Mouse (Mus musculus) myocyte (in vitro differentiated cells): ENCODE measurements around the gene Kcnk13.

Source experiments
- E2F4 ChIP-seq: IDR thresholded peaks from one replicate; pipeline ENCODE4 v1.6.1; 2011; ENCODE audit warnings: mild to moderate bottlenecking, control low read depth, moderate library complexity; ENCODE audit not compliant: insufficient read depth
- MAX ChIP-seq: IDR thresholded peaks from one replicate; pipeline ENCODE4 v1.6.1; 2011; ENCODE audit warnings: low read depth, mild to moderate bottlenecking, control low read depth
- MYOD1 ChIP-seq, 3 experiments: IDR thresholded peaks; one replicate each; pipeline ENCODE4 v1.6.1; 2011; ENCODE audit warnings: control low read depth in 2 of 3, low read depth in 2 of 3, mild to moderate bottlenecking in 2 of 3, moderate library complexity in 1 of 3; ENCODE audit not compliant: insufficient read length in 2 of 3, control insufficient read depth in 1 of 3
- MYOG ChIP-seq, 3 experiments: IDR thresholded peaks; one replicate each; pipeline ENCODE4 v1.6.1; 2011; ENCODE audit warnings: control low read depth in 2 of 3, low read depth in 2 of 3, mild to moderate bottlenecking in 2 of 3; ENCODE audit not compliant: insufficient read length in 2 of 3, control insufficient read depth in 1 of 3, insufficient read depth in 1 of 3
- POLR2A ChIP-seq: IDR thresholded peaks from one replicate; pipeline ENCODE4 v1.6.1; 2011; ENCODE audit warnings: low read depth, mild to moderate bottlenecking, control low read depth, moderate library complexity; ENCODE audit not compliant: insufficient read length
- POLR2AphosphoS2 ChIP-seq: IDR thresholded peaks from one replicate; pipeline ENCODE4 v1.6.1; 2011; ENCODE audit warnings: low read depth, control low read depth; ENCODE audit not compliant: insufficient read length
- REST ChIP-seq: IDR thresholded peaks from one replicate; pipeline ENCODE4 v1.6.1; 2011; ENCODE audit warnings: mild to moderate bottlenecking, control low read depth, moderate library complexity; ENCODE audit not compliant: insufficient read depth, insufficient read length
- SRF ChIP-seq: IDR thresholded peaks from one replicate; pipeline ENCODE4 v1.6.1; 2011; ENCODE audit warnings: low read depth; ENCODE audit not compliant: control insufficient read depth, insufficient read length
- TCF12 ChIP-seq: IDR thresholded peaks from one replicate; pipeline ENCODE4 v1.6.1; 2011; ENCODE audit warnings: mild to moderate bottlenecking, control low read depth; ENCODE audit not compliant: poor library complexity, insufficient read depth, severe bottlenecking
- TCF3 ChIP-seq: IDR thresholded peaks from one replicate; pipeline ENCODE4 v1.6.1; 2011; ENCODE audit warnings: low read depth, control low read depth; ENCODE audit not compliant: insufficient read length
- USF1 ChIP-seq: IDR thresholded peaks from one replicate; pipeline ENCODE4 v1.6.1; 2011; ENCODE audit warnings: low read depth, mild to moderate bottlenecking, control low read depth, moderate library complexity

- TF ChIP-seq USF1 = no peak
- TF ChIP-seq TCF12 = no peak
- no peak for TF ChIP-seq POLR2A
- no peak for TF ChIP-seq MYOD1 (IDR thresholded peaks at IDR 0.05; ENCODE audit: control insufficient read depth in 1 of 3, insufficient read length in 2 of 3, low read depth in 2 of 3)
- TF ChIP-seq MAX = no peak
- no peak for TF ChIP-seq MYOG (IDR thresholded peaks at IDR 0.05; ENCODE audit: control insufficient read depth in 1 of 3, insufficient read depth in 1 of 3, insufficient read length in 2 of 3, low read depth in 2 of 3)
- no peak for TF ChIP-seq SRF
- TF ChIP-seq E2F4 = no peak
- no peak for TF ChIP-seq POLR2AphosphoS2
- TF ChIP-seq TCF3 = no peak
- TF ChIP-seq REST = no peak
Measured at GRCm38 (mm10) chr12:100032521-100032920, 68.2 kb downstream of the Kcnk13 start.
